Comparison of ENCODE assay signal across 8 mouse cellular contexts in genomic region chr9:80688481-80689086, GRCm38 (mm10).
DNase-seq lines count a peak whose midpoint lies in the region; ATAC-seq lines count a peak whose summit lies in the region.

No protein-coding gene starts in this region.

- peak; percentile 82 for ATAC-seq in hindbrain, embryonic 15.5 days (ENCODE audit: low FRiP score, low read depth)

- peaks cover 6% of the 10 kb centered on the region; the same call in 1 of the 2 replicates for H3K4me1 ChIP-seq in hindbrain, embryonic 15.5 days (replicated peaks)

- peak; percentile 8 for DNase-seq in embryo, embryonic 11 days
- DNase-seq in embryo, embryonic 9.5 days (ENCODE audit: extremely low spot score): no peak
- DNase-seq in 3134 (ENCODE audit: extremely low read depth, insufficient read length, low spot score): peak; percentile 73
- DNase-seq in cerebellum, postnatal 36 days: peak; percentile 12 to 14
- DNase-seq in ovary, postnatal 36 days (ENCODE audit: low spot score): peak; percentile 4
- DNase-seq in spleen, adult 18-20 months: no peak
- DNase-seq in thymus, postnatal 4 days: no peak

- peak overlapping the region; percentile 1; the same call in 1 of the 2 replicates for H3K27ac ChIP-seq in hindbrain, embryonic 15.5 days (replicated peaks)

- H3K4me3 ChIP-seq in hindbrain, embryonic 15.5 days: no peak overlapping the region

- H3K4me2 ChIP-seq in hindbrain, embryonic 15.5 days: peak overlapping the region; percentile 33

- H3K9me3 ChIP-seq in hindbrain, embryonic 15.5 days: no peaks in the 10 kb centered on the region

- WGBS in hindbrain, embryonic 15.5 days: 53% methylated on average over 9 of the region's 9 CpGs

- H3K36me3 ChIP-seq in hindbrain, embryonic 15.5 days: no peaks in the 10 kb centered on the region

- no peaks in the 10 kb centered on the region for H3K27me3 ChIP-seq in hindbrain, embryonic 15.5 days

- no peak overlapping the region for H3K9ac ChIP-seq in hindbrain, embryonic 15.5 days

Comparison
In these comparisons a context has a peak if more than half of its experiments do, and no peak if none do; other contexts are left out.
1. DNase-seq: peak in embryo, embryonic 11 days (single experiment), 3134 (single experiment), cerebellum, postnatal 36 days (2 of 2) and ovary, postnatal 36 days (single experiment); none in embryo, embryonic 9.5 days (single experiment), spleen, adult 18-20 months (0 of 2) and thymus, postnatal 4 days (single experiment).